Mouse (Mus musculus) forebrain, postnatal 0 days (tissue): Measurements from ENCODE around the gene Pofut2. TPM values are rescaled to one million over a fixed set of nuclear protein-coding genes. Genes with fewer than 3 reads are reported as not detected.

Experiments used
- ATAC-seq: fragments of 200-750 bp; cut with Nextera tagmentation; 2 replicates; pipeline ENCODE4 v1.8.0; 2017; ENCODE audit warnings: mild to moderate bottlenecking, moderate library complexity
- DNase-seq: peaks from one replicate; pipeline ENCODE4 v3.0.0-alpha.2; 2015
- H3K27ac ChIP-seq: fragments of 300-500 bp; sonication (generic); 2 replicates; pipeline ENCODE4 v1.5.1; 2014; ENCODE audit warnings: low read depth, mild to moderate bottlenecking, antibody characterized with exemption, low read length, moderate library complexity, mixed read lengths
- H3K27me3 ChIP-seq: fragments of 300-500 bp; sonication (generic); 2 replicates; pipeline ENCODE4 v1.6.1; 2014; ENCODE audit warnings: mild to moderate bottlenecking, low read length, mixed read lengths; ENCODE audit not compliant: insufficient read depth
- H3K36me3 ChIP-seq: fragments of 300-500 bp; sonication (generic); 2 replicates; pipeline ENCODE4 v1.6.1; 2014; ENCODE audit warnings: mild to moderate bottlenecking, moderate library complexity; ENCODE audit not compliant: insufficient read depth
- H3K4me1 ChIP-seq: fragments of 300-500 bp; sonication (generic); 2 replicates; pipeline ENCODE4 v1.6.1; 2014; ENCODE audit warnings: antibody characterized with exemption; ENCODE audit not compliant: insufficient read depth
- H3K4me2 ChIP-seq: fragments of 300-500 bp; sonication (generic); 2 replicates; pipeline ENCODE4 v1.6.1; 2014; ENCODE audit warnings: low read depth, mild to moderate bottlenecking, moderate library complexity
- H3K4me3 ChIP-seq: fragments of 300-500 bp; sonication (generic); 2 replicates; pipeline ENCODE4 v1.5.1; 2014; ENCODE audit warnings: low read depth, low read length, mixed read lengths
- H3K9ac ChIP-seq: fragments of 300-500 bp; sonication (generic); 2 replicates; pipeline ENCODE4 v1.6.1; 2014; ENCODE audit warnings: mild to moderate bottlenecking
- H3K9me3 ChIP-seq: fragments of 300-500 bp; sonication (generic); 2 replicates; pipeline ENCODE4 v1.6.1; 2016; ENCODE audit warnings: low read length
- CTCF ChIP-seq: sonication (generic); IDR thresholded peaks from 2 replicates; pipeline ENCODE4 v1.5.1; 2016; ENCODE audit warnings: antibody characterized with exemption, control low read depth, low read depth
- WGBS: fragments of 180-500 bp; shearing (Covaris S2); extraction: QIAGEN DNeasy Blood & Tissue Kit; methylation state at CpG from one replicate; pipeline ENCODE4 v1.1.7; 2014; 5-methylcytosine and 5-hydroxymethylcytosine counted together
- polyA plus RNA-seq: library from polyadenylated mRNA; unstranded; fragments of >200 nt; fragmentation: Nextera tagmentation; extraction: Ambion mirVana; gene quantifications from 2 replicates; pipeline ENCODE4 v1.2.1, GENCODE M21; 2015
- total RNA-seq: library from RNA; depleted of rRNA; stranded (reverse); fragments of >200 nt; gene quantifications from 2 replicates; pipeline ENCODE4 v1.2.3, GENCODE M21; 2014

The Pofut2 gene
- total and polyA plus RNA-seq, 2 experiments from 2014 or later, result 38.3 to 39.0 TPM

GRCm38 (mm10) chr10:77251784-77252539 lies 7.1 kb upstream of the Pofut2 start:
- H3K4me1 ChIP-seq, result peaks cover 8% of the 10 kb centered on the region; the same call in 1 of the 2 replicates
- ATAC-seq (no peak), DNase-seq (no peak)
- H3K9me3 ChIP-seq, result no peaks in the 10 kb centered on the region
- no peak overlapping the region for H3K27ac ChIP-seq
- no peak overlapping the region for H3K4me2 ChIP-seq
- 69% methylated on average over 18 of the region's 18 CpGs for WGBS
- no peaks in the 10 kb centered on the region for H3K36me3 ChIP-seq
- no peak for TF ChIP-seq CTCF
- H3K27me3 ChIP-seq, result no peaks in the 10 kb centered on the region
- no peak overlapping the region for H3K9ac ChIP-seq
- H3K4me3 ChIP-seq, result no peak overlapping the region

- H3K9ac ChIP-seq, result no peak overlapping the region
- no peak overlapping the region for H3K27ac ChIP-seq
- ATAC-seq, result peak; percentile 58
- H3K4me3 ChIP-seq, result no peak overlapping the region
- H3K4me2 ChIP-seq, result no peak overlapping the region
- 1% methylated on average over 4 of the region's 4 CpGs for WGBS
- no peaks in the 10 kb centered on the region for H3K27me3 ChIP-seq
- TF ChIP-seq CTCF, result peak; percentile 97
- H3K9me3 ChIP-seq, result no peaks in the 10 kb centered on the region
- no peaks in the 10 kb centered on the region for H3K36me3 ChIP-seq
- DNase-seq, result peak; percentile 91
- peaks cover 8% of the 10 kb centered on the region; the same call in 1 of the 2 replicates for H3K4me1 ChIP-seq
Observed at GRCm38 (mm10) chr10:77252790-77253189, 6.2 kb upstream of the Pofut2 start.

- H3K4me3 ChIP-seq, result no peak overlapping the region
- ATAC-seq (no peak), DNase-seq (no peak)
- H3K4me2 ChIP-seq, result no peak overlapping the region
- WGBS, result 48% methylated on average over 3 of the region's 3 CpGs
- no peak overlapping the region; the same call in 1 of the 2 replicates for H3K27ac ChIP-seq
- no peak overlapping the region for H3K9ac ChIP-seq
- no peaks in the 10 kb centered on the region for H3K9me3 ChIP-seq
- H3K27me3 ChIP-seq, result no peaks in the 10 kb centered on the region
- H3K36me3 ChIP-seq, result no peaks in the 10 kb centered on the region
- TF ChIP-seq CTCF, result no peak
- peaks cover 12% of the 10 kb centered on the region; the same call in 1 of the 2 replicates for H3K4me1 ChIP-seq
Observed at GRCm38 (mm10) chr10:77255231-77255630, 3.8 kb upstream of the Pofut2 start.

GRCm38 (mm10) chr10:77255676-77256075 lies 3.3 kb upstream of the Pofut2 start:
- peaks cover 14% of the 10 kb centered on the region; the same call in 1 of the 2 replicates for H3K4me1 ChIP-seq
- no peak for TF ChIP-seq CTCF
- H3K9ac ChIP-seq, result no peak overlapping the region
- no peaks in the 10 kb centered on the region for H3K27me3 ChIP-seq
- no peak for ATAC-seq
- peak; percentile 12 for DNase-seq
- no peaks in the 10 kb centered on the region for H3K9me3 ChIP-seq
- no peak overlapping the region for H3K4me2 ChIP-seq
- H3K4me3 ChIP-seq, result no peak overlapping the region
- H3K36me3 ChIP-seq, result no peaks in the 10 kb centered on the region
- WGBS, result 26% methylated on average over 3 of the region's 3 CpGs
- no peak overlapping the region for H3K27ac ChIP-seq

GRCm38 (mm10) chr10:77258041-77258590 lies 902 bp upstream of the Pofut2 start:
- ATAC-seq (no peak), DNase-seq (no peak)
- H3K9me3 ChIP-seq, result no peaks in the 10 kb centered on the region
- peaks cover 7% of the 10 kb centered on the region; the same call in 1 of the 2 replicates for H3K36me3 ChIP-seq
- H3K27me3 ChIP-seq, result no peaks in the 10 kb centered on the region
- peak overlapping the region; percentile 96 for H3K4me2 ChIP-seq
- peak overlapping the region; percentile 97 for H3K4me3 ChIP-seq
- peak; percentile 24 for TF ChIP-seq CTCF
- H3K4me1 ChIP-seq, result peaks cover 14% of the 10 kb centered on the region; the same call in 1 of the 2 replicates
- no peak overlapping the region for H3K27ac ChIP-seq
- peak overlapping the region; percentile 86; the same call in 1 of the 2 replicates for H3K9ac ChIP-seq
- WGBS, result 55% methylated on average over 4 of the region's 4 CpGs

GRCm38 (mm10) chr10:77260166-77260875 lies 1.3 kb downstream of the Pofut2 start:
- Histone ChIP-seq H3K4me2 (peak overlapping the region; percentile 96), H3K9me3 (no peaks in the 10 kb centered on the region), H3K27me3 (no peaks in the 10 kb centered on the region), H3K36me3 (peaks cover 22% of the 10 kb centered on the region), H3K4me1 (peaks cover 14% of the 10 kb centered on the region; the same call in 1 of the 2 replicates), H3K9ac (no peak overlapping the region), H3K27ac (no peak overlapping the region), H3K4me3 (peak overlapping the region; percentile 97)
- no peak for TF ChIP-seq CTCF
- ATAC-seq, result no peak
- DNase-seq, result no peak
- 89% methylated on average over 17 of the region's 17 CpGs for WGBS
